Mouse (Mus musculus) megakaryocyte-erythroid progenitor cell, adult 5-6 weeks (primary cell): ENCODE measurements around the gene Pou2f1. TPM values are rescaled to one million over a fixed set of nuclear protein-coding genes. Genes with fewer than 3 reads are reported as not detected.

Experiments
- ATAC-seq: replicated peaks from 2 replicates; pipeline ENCODE4 v1.8.0; 2016; ENCODE audit warnings: mild to moderate bottlenecking, inconsistent platforms; ENCODE audit not compliant: severe bottlenecking, poor library complexity, low FRiP score, low TSS enrichment
- total RNA-seq, 2 experiments: library from RNA; stranded (forward) in 1 of 2; stranded (reverse) in 1 of 2; fragments of 200-1000, 215-1000 nt in 1 of 2; fragments of >200 nt in 1 of 2; fragmentation: Nextera tagmentation in 1 of 2; gene quantifications; 2 replicates each; pipeline ENCODE4 v1.2.3; 2014 to 2017

The Pou2f1 gene
- total RNA-seq, 2 experiments from 2014 or later: 13.0 to 28.8 TPM

GRCm38 (mm10) chr1:165967027-165967654 is 35.3 kb downstream of the Pou2f1 start:
- peak; percentile 69 for ATAC-seq

GRCm38 (mm10) chr1:165966156-165966914 is 36.1 kb downstream of the Pou2f1 start:
- ATAC-seq: no peak

GRCm38 (mm10) chr1:165961676-165962364 is 40.7 kb downstream of the Pou2f1 start:
- ATAC-seq: peak; percentile 66

GRCm38 (mm10) chr1:165958159-165958558 is 44.3 kb downstream of the Pou2f1 start:
- no peak for ATAC-seq

GRCm38 (mm10) chr1:165948214-165948813 is 54.2 kb downstream of the Pou2f1 start:
- ATAC-seq: no peak

- no peak for ATAC-seq
These were observed 59.2 kb downstream of the Pou2f1 start for GRCm38 (mm10) chr1:165943270-165943669.

- ATAC-seq: 0 out of 2 replicates have a peak, but pooled peaks have one; percentile 19
These were observed 67.0 kb downstream of the Pou2f1 start for GRCm38 (mm10) chr1:165935466-165935818.

GRCm38 (mm10) chr1:165934648-165935465 is 67.6 kb downstream of the Pou2f1 start:
- peak; percentile 79 for ATAC-seq

GRCm38 (mm10) chr1:165933915-165934647 is 68.4 kb downstream of the Pou2f1 start:
- no peak for ATAC-seq

- ATAC-seq: no peak
These were observed 69.6 kb downstream of the Pou2f1 start for GRCm38 (mm10) chr1:165932842-165933241.

GRCm38 (mm10) chr1:165930510-165930909 is 72.0 kb downstream of the Pou2f1 start:
- ATAC-seq: no peak

GRCm38 (mm10) chr1:165927507-165928279 is 74.8 kb downstream of the Pou2f1 start:
- ATAC-seq: peak; percentile 76

- peak; percentile 72 for ATAC-seq
These were observed 77.3 kb downstream of the Pou2f1 start for GRCm38 (mm10) chr1:165925207-165925606.

GRCm38 (mm10) chr1:165922488-165922887 is 80.0 kb downstream of the Pou2f1 start:
- no peak for ATAC-seq

- no peak for ATAC-seq
These were observed 81.5 kb downstream of the Pou2f1 start for GRCm38 (mm10) chr1:165921026-165921425.

- ATAC-seq: no peak
These were observed 88.1 kb downstream of the Pou2f1 start for GRCm38 (mm10) chr1:165914416-165914801.

GRCm38 (mm10) chr1:165913720-165914415 is 88.6 kb downstream of the Pou2f1 start:
- ATAC-seq: 0 out of 2 replicates have a peak, but pooled peaks have one; percentile 22
